Mouse (Mus musculus) midbrain, embryonic 12.5 days (tissue): ENCODE results near the gene Dusp2. TPM values are rescaled to one million over a fixed set of nuclear protein-coding genes. Genes with fewer than 3 reads are reported as not detected.

Experiments
- ATAC-seq: fragments of 200-750 bp; cut with Nextera tagmentation; 2 replicates; pipeline ENCODE4 v1.8.0; 2017; ENCODE audit warnings: low read depth, moderate TSS enrichment, moderate library complexity; ENCODE audit not compliant: low FRiP score
- H3K27ac ChIP-seq: fragments of 300-500 bp; sonication (generic); replicated peaks from 2 replicates; pipeline ENCODE4 v1.5.1; 2016; ENCODE audit warnings: mild to moderate bottlenecking
- H3K27me3 ChIP-seq: fragments of 300-500 bp; sonication (generic); 2 replicates; pipeline ENCODE4 v1.6.1; 2016; ENCODE audit warnings: mild to moderate bottlenecking
- H3K36me3 ChIP-seq: fragments of 300-500 bp; sonication (generic); 2 replicates; pipeline ENCODE4 v1.6.1; 2016
- H3K4me1 ChIP-seq: fragments of 300-500 bp; sonication (generic); 2 replicates; pipeline ENCODE4 v1.6.1; 2016
- H3K4me2 ChIP-seq: fragments of 300-500 bp; sonication (generic); replicated peaks from 2 replicates; pipeline ENCODE4 v1.6.1; 2016; ENCODE audit warnings: mild to moderate bottlenecking, moderate library complexity
- H3K4me3 ChIP-seq: fragments of 300-500 bp; sonication (generic); 2 replicates; pipeline ENCODE4 v1.5.1; 2016; ENCODE audit warnings: mild to moderate bottlenecking
- H3K9ac ChIP-seq: fragments of 300-500 bp; sonication (generic); replicated peaks from 2 replicates; pipeline ENCODE4 v1.6.1; 2016; ENCODE audit warnings: mild to moderate bottlenecking, moderate library complexity
- H3K9me3 ChIP-seq: fragments of 300-500 bp; sonication (generic); 2 replicates; pipeline ENCODE4 v1.6.1; 2016; ENCODE audit warnings: mild to moderate bottlenecking
- WGBS: fragments of 180-500 bp; shearing (Covaris S2); methylation state at CpG from one replicate; pipeline ENCODE4 v1.1.7; 2016; 5-methylcytosine and 5-hydroxymethylcytosine counted together
- polyA plus RNA-seq: library from polyadenylated mRNA; unstranded; fragments of >200 nt; fragmentation: Nextera tagmentation; extraction: Ambion mirVana; gene quantifications from 2 replicates; pipeline ENCODE4 v1.2.1, GENCODE M21; 2016

The Dusp2 gene
- polyA plus RNA-seq, 1 experiment from 2014 or later: 7.1 TPM

DNA sequence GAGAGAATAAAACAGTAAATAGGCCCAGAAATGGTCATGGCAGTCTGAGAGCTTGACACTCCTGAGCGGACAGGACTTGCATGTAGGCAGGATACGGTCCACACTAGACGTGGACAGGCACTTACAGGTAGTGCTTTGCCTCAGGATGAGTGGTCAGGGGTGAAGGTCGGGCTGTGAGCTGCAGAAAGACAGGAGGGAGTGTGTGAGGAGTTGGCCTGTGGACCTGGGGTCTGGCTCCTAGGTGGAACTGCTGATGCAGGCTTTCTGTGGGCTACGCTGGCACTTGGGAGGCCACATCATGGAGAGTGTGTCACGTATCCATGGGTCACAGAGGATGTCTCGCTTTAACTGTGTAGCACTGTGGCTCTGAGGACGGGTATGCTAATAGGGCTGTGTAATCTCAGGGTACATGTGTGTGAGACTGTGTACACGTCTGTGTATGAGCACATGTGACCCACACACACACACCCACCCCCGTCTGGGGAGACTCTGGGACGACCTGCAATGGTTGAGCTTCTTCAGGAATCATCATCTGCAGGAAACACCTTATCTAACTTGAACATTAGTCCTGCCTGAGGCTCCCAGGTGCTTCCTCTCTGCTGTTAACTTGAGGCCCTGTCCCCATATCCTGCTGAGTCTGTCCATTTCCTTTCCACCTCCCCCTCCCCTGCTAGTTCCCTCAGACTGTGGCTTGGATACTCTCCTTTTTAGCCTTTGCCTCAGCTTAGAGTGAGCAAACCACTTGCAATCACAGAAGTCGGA, 7.7 kb upstream of the Dusp2 start:
- H3K4me1 ChIP-seq: no peaks in the 10 kb centered on the region
- H3K4me2 ChIP-seq: no peak overlapping the region
- no peaks in the 10 kb centered on the region for H3K36me3 ChIP-seq
- H3K9ac ChIP-seq: no peak overlapping the region
- 75% methylated on average over 12 of the region's 12 CpGs for WGBS
- H3K9me3 ChIP-seq: no peaks in the 10 kb centered on the region
- peaks cover 7% of the 10 kb centered on the region; the same call in 1 of the 2 replicates for H3K27me3 ChIP-seq
- no peak overlapping the region for H3K4me3 ChIP-seq
- ATAC-seq: no peak
- no peak overlapping the region for H3K27ac ChIP-seq

DNA sequence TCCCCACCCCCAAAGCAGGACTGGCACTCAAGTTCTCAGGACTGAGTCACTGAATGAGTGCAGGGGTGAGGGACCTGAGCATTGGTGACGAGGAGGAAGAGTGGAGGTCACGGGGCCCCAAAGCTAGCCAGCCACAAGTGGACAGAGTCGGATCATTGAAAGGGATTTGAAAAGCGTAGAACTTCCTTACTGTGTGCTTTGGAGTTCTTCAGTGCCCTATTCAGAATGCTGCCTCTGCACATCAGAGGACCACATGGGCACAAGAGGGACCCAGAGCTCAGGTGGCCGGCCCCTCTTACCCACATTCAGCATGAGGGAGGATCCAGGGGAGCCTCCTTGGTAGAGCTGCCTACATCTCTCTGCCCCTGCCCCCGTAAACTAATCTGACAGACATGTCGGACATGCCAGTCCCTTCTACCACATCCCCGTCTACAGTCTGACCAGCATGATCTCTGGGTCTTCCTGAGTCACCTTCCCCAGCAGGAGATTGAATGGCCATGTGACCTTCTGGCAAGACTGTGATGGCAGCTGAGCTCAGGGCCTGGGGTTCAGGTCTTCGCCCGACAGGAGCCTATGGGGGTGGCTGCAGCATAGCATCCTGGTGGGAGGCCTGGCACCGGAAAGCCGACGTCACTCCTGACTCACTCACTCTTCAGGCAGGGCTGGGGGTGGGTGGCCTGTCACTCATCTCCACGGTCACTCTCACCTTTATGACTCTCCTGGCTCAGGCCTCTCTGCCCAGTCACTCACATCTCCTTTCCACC, 3.0 kb upstream of the Dusp2 start:
- H3K36me3 ChIP-seq: no peaks in the 10 kb centered on the region
- H3K4me1 ChIP-seq: peaks cover 13% of the 10 kb centered on the region
- H3K27me3 ChIP-seq: peaks cover 50% of the 10 kb centered on the region
- no peak overlapping the region for H3K27ac ChIP-seq
- H3K9me3 ChIP-seq: no peaks in the 10 kb centered on the region
- no peak overlapping the region for H3K9ac ChIP-seq
- no peak for ATAC-seq
- no peak overlapping the region for H3K4me3 ChIP-seq
- 79% methylated on average over 14 of the region's 14 CpGs for WGBS
- H3K4me2 ChIP-seq: no peak overlapping the region

- Histone ChIP-seq H3K9me3 (no peaks in the 10 kb centered on the region), H3K4me3 (no peak overlapping the region), H3K36me3 (no peaks in the 10 kb centered on the region), H3K4me1 (peaks cover 13% of the 10 kb centered on the region), H3K27ac (no peak overlapping the region), H3K4me2 (no peak overlapping the region), H3K9ac (no peak overlapping the region), H3K27me3 (peaks cover 51% of the 10 kb centered on the region)
- 76% methylated on average over 5 of the region's 5 CpGs for WGBS
- ATAC-seq: no peak
Measured at GRCm38 (mm10) chr2:127333945-127334603, 1.9 kb upstream of the Dusp2 start.

- peaks cover 13% of the 10 kb centered on the region for H3K4me1 ChIP-seq
- no peak overlapping the region for H3K27ac ChIP-seq
- H3K9me3 ChIP-seq: no peaks in the 10 kb centered on the region
- no peak overlapping the region for H3K9ac ChIP-seq
- H3K4me2 ChIP-seq: no peak overlapping the region
- H3K36me3 ChIP-seq: no peaks in the 10 kb centered on the region
- WGBS: 53% methylated on average over 11 of the region's 11 CpGs
- ATAC-seq: no peak
- H3K27me3 ChIP-seq: peaks cover 51% of the 10 kb centered on the region
- no peak overlapping the region for H3K4me3 ChIP-seq
Measured at GRCm38 (mm10) chr2:127335078-127335541, 849 bp upstream of the Dusp2 start.

DNA sequence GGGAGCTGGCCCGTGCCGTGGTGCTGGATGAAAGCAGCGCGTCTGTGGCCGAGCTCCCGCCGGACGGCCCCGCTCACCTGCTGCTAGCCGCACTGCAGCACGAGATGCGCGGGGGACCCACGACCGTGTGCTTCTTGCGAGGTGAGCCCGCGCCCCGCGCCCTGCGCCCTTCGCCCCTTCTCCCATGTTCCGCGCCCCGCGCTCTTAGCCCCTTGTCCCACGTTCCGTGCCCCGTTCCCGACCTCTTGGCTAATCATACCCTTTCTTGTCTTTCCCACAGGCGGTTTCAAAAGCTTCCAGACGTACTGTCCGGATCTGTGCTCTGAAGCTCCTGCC, 506 bp downstream of the Dusp2 start:
- H3K27ac ChIP-seq: no peak overlapping the region
- H3K9me3 ChIP-seq: no peaks in the 10 kb centered on the region
- peaks cover 13% of the 10 kb centered on the region for H3K4me1 ChIP-seq
- peak overlapping the region; percentile 51 for H3K9ac ChIP-seq
- 4% methylated on average over 33 of the region's 33 CpGs for WGBS
- peak overlapping the region; percentile 51 for H3K4me3 ChIP-seq
- H3K36me3 ChIP-seq: no peaks in the 10 kb centered on the region
- H3K4me2 ChIP-seq: peak overlapping the region; percentile 86
- no peak for ATAC-seq
- peaks cover 51% of the 10 kb centered on the region for H3K27me3 ChIP-seq

GRCm38 (mm10) chr2:127336885-127337284, 926 bp downstream of the Dusp2 start:
- peak overlapping the region; percentile 51 for H3K4me3 ChIP-seq
- H3K27ac ChIP-seq: no peak overlapping the region
- peaks cover 51% of the 10 kb centered on the region for H3K27me3 ChIP-seq
- ATAC-seq: no peak
- H3K4me2 ChIP-seq: peak overlapping the region; percentile 86
- no peak overlapping the region for H3K9ac ChIP-seq
- H3K36me3 ChIP-seq: no peaks in the 10 kb centered on the region
- peaks cover 13% of the 10 kb centered on the region for H3K4me1 ChIP-seq
- no peaks in the 10 kb centered on the region for H3K9me3 ChIP-seq
- WGBS: 46% methylated on average over 5 of the region's 5 CpGs

DNA sequence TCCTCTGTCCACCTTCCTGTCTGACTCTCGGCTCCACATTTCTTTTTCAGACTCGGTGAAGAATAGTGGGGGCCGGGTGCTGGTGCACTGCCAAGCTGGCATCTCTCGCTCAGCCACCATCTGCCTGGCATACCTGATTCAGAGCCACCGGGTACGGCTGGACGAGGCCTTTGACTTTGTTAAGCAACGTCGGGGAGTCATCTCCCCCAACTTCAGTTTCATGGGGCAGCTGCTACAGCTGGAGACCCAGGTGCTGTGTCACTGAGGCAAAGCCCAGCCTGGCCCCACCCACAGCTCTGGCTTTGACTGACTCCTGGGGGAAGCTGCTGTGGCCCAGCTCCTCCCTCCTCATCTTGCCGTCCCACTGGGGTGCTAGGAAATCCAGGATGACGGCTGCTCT, 1.6 kb downstream of the Dusp2 start:
- WGBS: 74% methylated on average over 11 of the region's 11 CpGs
- no peak for ATAC-seq
- Histone ChIP-seq H3K36me3 (no peaks in the 10 kb centered on the region), H3K9ac (no peak overlapping the region), H3K4me1 (peaks cover 13% of the 10 kb centered on the region), H3K9me3 (no peaks in the 10 kb centered on the region), H3K4me2 (no peak overlapping the region), H3K27ac (no peak overlapping the region), H3K27me3 (peaks cover 51% of the 10 kb centered on the region), H3K4me3 (no peak overlapping the region)

GRCm38 (mm10) chr2:127338012-127338411, 2.1 kb downstream of the Dusp2 start:
- Histone ChIP-seq H3K27ac (no peak overlapping the region), H3K4me3 (no peak overlapping the region), H3K27me3 (peaks cover 47% of the 10 kb centered on the region), H3K9ac (no peak overlapping the region), H3K4me2 (no peak overlapping the region), H3K4me1 (peaks cover 13% of the 10 kb centered on the region), H3K36me3 (no peaks in the 10 kb centered on the region), H3K9me3 (no peaks in the 10 kb centered on the region)
- WGBS: 67% methylated on average over 7 of the region's 7 CpGs
- no peak for ATAC-seq

DNA sequence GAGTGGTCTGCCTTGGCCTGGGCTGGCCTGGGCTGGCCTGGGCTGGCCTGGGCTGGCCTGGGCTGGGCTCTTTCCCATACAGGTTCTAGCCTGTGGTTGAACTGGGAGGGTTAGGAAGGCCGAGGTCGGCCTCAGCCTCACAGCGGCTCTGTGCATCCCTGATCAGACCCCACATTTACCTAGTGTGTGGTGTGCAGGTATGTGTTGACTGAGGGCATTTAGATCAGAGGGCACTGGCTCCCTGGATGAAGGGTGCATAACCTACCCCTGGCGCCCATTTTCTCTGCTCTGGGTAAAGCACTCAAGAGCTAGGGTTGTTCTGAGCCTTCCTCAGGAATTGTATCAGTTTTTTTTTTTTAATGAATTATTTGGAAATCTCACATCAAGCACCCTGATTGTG, 2.5 kb downstream of the Dusp2 start, which contains the start of gene Astl:
TSS of gene Astl (plus strand) at position 224 of the 400 bp plus-strand sequence.
- no peak within 1 kb of the TSS for H3K4me3 ChIP-seq
- WGBS: 87% methylated on average over 4 of the region's 4 CpGs
- H3K27ac ChIP-seq: no peak within 1 kb of the TSS

GRCm38 (mm10) chr2:127338833-127339232, 2.9 kb downstream of the Dusp2 start:
- ATAC-seq: no peak
- H3K9ac ChIP-seq: no peak overlapping the region
- H3K9me3 ChIP-seq: no peaks in the 10 kb centered on the region
- H3K4me3 ChIP-seq: no peak overlapping the region
- no peaks in the 10 kb centered on the region for H3K36me3 ChIP-seq
- H3K4me2 ChIP-seq: no peak overlapping the region
- H3K27ac ChIP-seq: no peak overlapping the region
- H3K4me1 ChIP-seq: peaks cover 13% of the 10 kb centered on the region
- H3K27me3 ChIP-seq: peaks cover 42% of the 10 kb centered on the region
- whole genome bisulfite sequencing: 69% methylated on average over 4 of the region's 4 CpGs

More for the DNA sequence above, 2.5 kb downstream of the Dusp2 start, which contains the start of gene Astl:
- peaks cover 43% of the 10 kb centered on the region for H3K27me3 ChIP-seq
- no peak within 1 kb of the TSS for H3K9ac ChIP-seq
- no peak within 1 kb of the TSS for H3K4me2 ChIP-seq
- H3K36me3 ChIP-seq: no peaks in the 10 kb centered on the region
- H3K4me1 ChIP-seq: peaks cover 13% of the 10 kb centered on the region
- H3K9me3 ChIP-seq: no peaks in the 10 kb centered on the region
- ATAC-seq: no peak

DNA sequence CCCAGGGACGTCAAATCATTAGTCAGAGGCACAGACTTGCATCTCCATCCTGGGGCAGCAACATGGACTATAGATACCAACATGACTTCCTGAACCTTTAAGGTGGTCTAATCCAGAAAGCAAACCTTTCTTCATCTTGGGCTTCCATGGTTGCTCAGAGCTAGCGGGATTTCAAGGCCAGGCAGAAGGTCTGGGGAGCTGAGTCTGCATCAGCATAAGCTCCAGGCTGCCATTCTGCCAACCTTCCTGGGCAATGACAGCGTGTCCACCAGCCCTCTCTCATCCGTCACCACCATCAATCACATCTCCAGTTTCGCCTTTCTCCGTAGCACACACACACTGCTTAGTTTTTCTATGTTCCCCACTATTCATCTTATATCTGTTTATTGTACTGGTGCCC, 3.3 kb downstream of the Dusp2 start:
- Histone ChIP-seq H3K9ac (no peak overlapping the region), H3K36me3 (no peaks in the 10 kb centered on the region), H3K4me2 (no peak overlapping the region), H3K4me1 (peaks cover 13% of the 10 kb centered on the region), H3K27me3 (peaks cover 38% of the 10 kb centered on the region), H3K27ac (no peak overlapping the region), H3K4me3 (no peak overlapping the region), H3K9me3 (no peaks in the 10 kb centered on the region)
- 80% methylated on average over 6 of the region's 6 CpGs for WGBS
- ATAC-seq: no peak

- peaks cover 19% of the 10 kb centered on the region for H3K27me3 ChIP-seq
Measured at GRCm38 (mm10) chr2:127341159-127341558, 5.2 kb downstream of the Dusp2 start.

More at GRCm38 (mm10) chr2:127341159-127341558, 5.2 kb downstream of the Dusp2 start:
- Histone ChIP-seq H3K27ac (no peak overlapping the region), H3K4me2 (no peak overlapping the region), H3K4me3 (no peak overlapping the region), H3K4me1 (peaks cover 5% of the 10 kb centered on the region), H3K36me3 (no peaks in the 10 kb centered on the region), H3K9ac (no peak overlapping the region), H3K9me3 (no peaks in the 10 kb centered on the region)
- WGBS: 15% methylated on average over 3 of the region's 3 CpGs
- peak; percentile 30; the same call in 1 of the 2 replicates for ATAC-seq
